Comparison of ENCODE assay signal across 8 mouse cellular contexts in genomic region chr3:93520330-93521193, GRCm38 (mm10). TPM values are rescaled to one million over a fixed set of nuclear protein-coding genes. Genes with fewer than 3 reads are reported as not detected.
DNase-seq lines count a peak whose midpoint lies in the region; ATAC-seq and TF ChIP-seq lines count a peak whose summit lies in the region.

TSS of gene S100a11 (plus strand) at chr3:93520488.

- no peaks in the 10 kb centered on the region for H3K9me3 ChIP-seq in CH12.LX (replicated peaks; ENCODE audit: low read length)
- H3K9me3 ChIP-seq in forebrain, embryonic 11.5 days (ENCODE audit: control insufficient read depth, low read length) = no peaks in the 10 kb centered on the region
- H3K9me3 ChIP-seq in megakaryocyte, embryonic 14.5 days = no peaks in the 10 kb centered on the region

- H3K27ac ChIP-seq in CH12.LX (ENCODE audit: insufficient read depth, low read depth) = peak within 1 kb of the TSS; percentile 73
- H3K27ac ChIP-seq in forebrain, embryonic 11.5 days (ENCODE audit: low read depth, low read length) = no peak within 1 kb of the TSS

- peak within 1 kb of the TSS; percentile 99 for H3K9ac ChIP-seq in CH12.LX (ENCODE audit: insufficient read depth, low read depth)
- H3K9ac ChIP-seq in forebrain, embryonic 11.5 days (ENCODE audit: low read length) = peak within 1 kb of the TSS; percentile 59

- peaks cover 12 to 30% of the 10 kb centered on the region in 2 experiments for H3K4me1 ChIP-seq in CH12.LX (ENCODE audit: control insufficient read depth in 1 of 2, insufficient read depth in 2 of 2)
- no peaks in the 10 kb centered on the region for H3K4me1 ChIP-seq in forebrain, embryonic 11.5 days (replicated peaks; ENCODE audit: control insufficient read depth, insufficient read depth, low read length)
- peaks cover 22% of the 10 kb centered on the region for H3K4me1 ChIP-seq in megakaryocyte, embryonic 14.5 days

- no peak for TF ChIP-seq EP300 in CH12.LX (IDR thresholded peaks at IDR 0.05; ENCODE audit: low read length)

- peaks cover 19 to 26% of the 10 kb centered on the region in 2 experiments for H3K36me3 ChIP-seq in CH12.LX (replicated peaks in 1 of 2; ENCODE audit: control insufficient read depth in 1 of 2, insufficient read depth in 1 of 2, low read length in 1 of 2)
- H3K36me3 ChIP-seq in forebrain, embryonic 11.5 days (ENCODE audit: control insufficient read depth, insufficient read depth, low read length) = no peaks in the 10 kb centered on the region
- H3K36me3 ChIP-seq in megakaryocyte, embryonic 14.5 days (replicated peaks; ENCODE audit: low read length) = peaks cover 9% of the 10 kb centered on the region

- peak within 1 kb of the TSS; percentile 81 to 88 (median 84) for H3K4me3 ChIP-seq in CH12.LX (replicated peaks in 1 of 3; ENCODE audit: low read depth in 2 of 3, low read length in 2 of 3, poor library complexity in 1 of 3)
- peak within 1 kb of the TSS; percentile 45 for H3K4me3 ChIP-seq in forebrain, embryonic 11.5 days (ENCODE audit: low read depth, low read length)
- H3K4me3 ChIP-seq in megakaryocyte, embryonic 14.5 days (replicated peaks) = peak within 1 kb of the TSS; percentile 93

- TF ChIP-seq RAD21 in CH12.LX (IDR thresholded peaks at IDR 0.05; ENCODE audit: low read depth, low read length) = no peak

- H3K4me2 ChIP-seq in CH12.LX (ENCODE audit: insufficient read depth, low read depth, poor library complexity, severe bottlenecking) = peak within 1 kb of the TSS; percentile 75
- peak within 1 kb of the TSS; percentile 75 for H3K4me2 ChIP-seq in forebrain, embryonic 11.5 days (ENCODE audit: low read depth, low read length, severe bottlenecking)

- ATAC-seq in forebrain, embryonic 11.5 days (replicated peaks; ENCODE audit: low FRiP score) = peak; percentile 92
- no peak for ATAC-seq in erythroid progenitor cell, adult 5-6 weeks (replicated peaks; ENCODE audit: low FRiP score, poor library complexity, severe bottlenecking)

- intact Hi-C loops in heart, postnatal 14 days (cut with DNase I) = loop anchor here (5.0 kb wide), 1 partner anchor 87 kb away; no protein-coding TSS in a partner anchor

- peak; percentile 94 for TF ChIP-seq POLR2A in CH12.LX (IDR thresholded peaks at IDR 0.05; ENCODE audit: low read depth, low read length)

- peak in 1 of 2 experiments; percentile 22; a peak in 1 of 4 replicates for TF ChIP-seq CTCF in CH12.LX (conservative IDR thresholded peaks at IDR 0.05 in 1 of 2, IDR thresholded peaks at IDR 0.05 in 1 of 2; ENCODE audit: low read depth in 2 of 2, low read length in 2 of 2)

- in situ Hi-C loops in CH12.LX (cut with MboI; ENCODE audit: low pct_ligation_motif_present, low pct_unique_long_range_greater_than_20kb, low sequenced_read_pairs) = no loop called here

- H3K27me3 ChIP-seq in CH12.LX (replicated peaks) = peaks cover 2% of the 10 kb centered on the region
- no peaks in the 10 kb centered on the region for H3K27me3 ChIP-seq in forebrain, embryonic 11.5 days (ENCODE audit: control insufficient read depth, insufficient read depth, low read length)
- H3K27me3 ChIP-seq in megakaryocyte, embryonic 14.5 days (replicated peaks) = no peaks in the 10 kb centered on the region

- dilution Hi-C loops in CH12.LX (cut with MboI; ENCODE audit: extremely low pct_ligation_motif_present, extremely low pct_unique_long_range_greater_than_20kb, low sequenced_read_pairs) = no loop called here

- WGBS in forebrain, embryonic 11.5 days = under 1% methylated on average over 38 of the region's 38 CpGs

- H3K79me2 ChIP-seq in CH12.LX (replicated peaks; ENCODE audit: control insufficient read depth, extremely low read depth, insufficient read depth, poor library complexity, severe bottlenecking) = peaks cover 35% of the 10 kb centered on the region

- peak; percentile 75 for DNase-seq in CH12.LX (ENCODE audit: extremely low read depth)
- peak; percentile 81 for DNase-seq in adrenal gland, adult 2 months
- peak; percentile 80 for DNase-seq in forebrain, embryonic 11.5 days (ENCODE audit: low spot score)
- peak; percentile 67 to 74 for DNase-seq in heart, postnatal 14 days
- DNase-seq in kidney, postnatal 4 days = peak; percentile 78 to 85
- DNase-seq in right cerebral cortex, postnatal 4 days = peak; percentile 33

TF ChIP-seq in CH12.LX, 34 proteins besides CTCF, POLR2A, EP300 and RAD21:
- no peak for TF ChIP-seq USF1 (IDR thresholded peaks at IDR 0.05; ENCODE audit: low read depth, low read length)
- TF ChIP-seq ETS1 (conservative IDR thresholded peaks at IDR 0.05; ENCODE audit: low read depth, low read length) = no peak
- TF ChIP-seq ZC3H11A (IDR thresholded peaks at IDR 0.05; ENCODE audit: low read depth, low read length) = no peak
- peak; percentile 29; the same call in 1 of the 2 replicates for TF ChIP-seq MAZ (IDR thresholded peaks at IDR 0.05; ENCODE audit: low read depth, low read length)
- TF ChIP-seq TCF12 (IDR thresholded peaks at IDR 0.05; ENCODE audit: low read depth, low read length) = peak; percentile 77; the same call in 1 of the 2 replicates
- no peak for TF ChIP-seq RCOR1 (conservative IDR thresholded peaks at IDR 0.05; ENCODE audit: low read depth, low read length)
- TF ChIP-seq ZMIZ1 (IDR thresholded peaks at IDR 0.05; ENCODE audit: low read depth, low read length) = peak; percentile 87
- no peak for TF ChIP-seq MAX (IDR thresholded peaks at IDR 0.05; ENCODE audit: low read length)
- no peak for TF ChIP-seq ZKSCAN1 (IDR thresholded peaks at IDR 0.05; ENCODE audit: borderline replicate concordance, low read depth, low read length)
- peak; percentile 73 for TF ChIP-seq MXI1 (IDR thresholded peaks at IDR 0.05; ENCODE audit: low read depth, low read length)
- no peak for TF ChIP-seq JUND (conservative IDR thresholded peaks at IDR 0.05; ENCODE audit: low read depth, low read length)
- TF ChIP-seq IRF4 (IDR thresholded peaks at IDR 0.05; ENCODE audit: low read depth, low read length) = 0 out of 2 replicates have a peak, but pooled peaks have one; percentile 7
- peak; percentile 59 for TF ChIP-seq SIN3A (IDR thresholded peaks at IDR 0.05; ENCODE audit: low read length)
- TF ChIP-seq NRF1 (IDR thresholded peaks at IDR 0.05; ENCODE audit: low read depth, low read length) = no peak
- TF ChIP-seq ELF1 (IDR thresholded peaks at IDR 0.05; ENCODE audit: low read depth, low read length) = no peak; the same call in 1 of the 2 replicates
- TF ChIP-seq NELFE (IDR thresholded peaks at IDR 0.05; ENCODE audit: low read depth, low read length) = peak; percentile 96
- no peak for TF ChIP-seq USF2 (conservative IDR thresholded peaks at IDR 0.05; ENCODE audit: low read depth, low read length)
- no peak for TF ChIP-seq MAFK (IDR thresholded peaks at IDR 0.05; ENCODE audit: insufficient replicate concordance, low read length)
- 0 out of 2 replicates have a peak, but pooled peaks have one; percentile 13 for TF ChIP-seq UBTF (IDR thresholded peaks at IDR 0.05; ENCODE audit: low read depth, low read length)
- no peak for TF ChIP-seq MYC (IDR thresholded peaks at IDR 0.05; ENCODE audit: low read depth, low read length)
- peak; percentile 63; the same call in 1 of the 2 replicates for TF ChIP-seq TBP (conservative IDR thresholded peaks at IDR 0.05; ENCODE audit: low read depth, low read length)
- TF ChIP-seq HCFC1 (IDR thresholded peaks at IDR 0.05; ENCODE audit: low read depth, low read length) = no peak
- TF ChIP-seq CHD2 (IDR thresholded peaks at IDR 0.05; ENCODE audit: low read length) = no peak
- TF ChIP-seq BHLHE40 (IDR thresholded peaks at IDR 0.05; ENCODE audit: low read depth, low read length) = no peak
- TF ChIP-seq POLR2AphosphoS2 (IDR thresholded peaks at IDR 0.05; ENCODE audit: low read depth, low read length) = peak; percentile 91; the same call in 1 of the 2 replicates
- TF ChIP-seq CHD1 (IDR thresholded peaks at IDR 0.05; ENCODE audit: low read depth, low read length) = peak; percentile 88
- no peak for TF ChIP-seq E2F4 (IDR thresholded peaks at IDR 0.05; ENCODE audit: insufficient replicate concordance, low read depth, low read length)
- TF ChIP-seq SMC3 (IDR thresholded peaks at IDR 0.05; ENCODE audit: low read depth, low read length) = no peak
- TF ChIP-seq JUN (IDR thresholded peaks at IDR 0.05; ENCODE audit: insufficient read depth, low read depth, low read length) = no peak
- TF ChIP-seq KAT2A (IDR thresholded peaks at IDR 0.05; ENCODE audit: insufficient replicate concordance, low read length) = no peak
- no peak for TF ChIP-seq GABPA (IDR thresholded peaks at IDR 0.05; ENCODE audit: insufficient replicate concordance, low read depth, low read length)
- TF ChIP-seq MEF2A (IDR thresholded peaks at IDR 0.05; ENCODE audit: borderline replicate concordance, low read depth, low read length) = no peak
- TF ChIP-seq PAX5 (IDR thresholded peaks at IDR 0.05; ENCODE audit: low read length) = no peak
- no peak for TF ChIP-seq ZNF384 (IDR thresholded peaks at IDR 0.05; ENCODE audit: low read depth, low read length)

RNA-seq across cellular contexts. Expression of gene S100a11, which starts in this region (rescaled TPM):
- total RNA-seq in CH12.LX (2012; rRNA removed) (33.4 and 47.2 TPM in 2 replicates), CH12.LX (2014; rRNA removed) (68.9 and 75.2 TPM in 2 replicates)
- 448 and 468 TPM in 2 replicates for polyA plus RNA-seq in CH12.LX (2012; ENCODE audit: insufficient read length, low read depth)
- 100 to 1,000 TPM; 210 to 267 TPM for total RNA-seq in adrenal gland, adult 2 months (2021)
- polyA plus RNA-seq in adrenal gland, adult 2 months (2012; rRNA removed) = 33.0 and 44.4 TPM in 2 replicates
- polyA plus RNA-seq in forebrain, embryonic 11.5 days (2014; fragmentation: Nextera tagmentation; extraction: Ambion mirVana) = 317 and 320 TPM in 2 replicates
- 100 to 1,000 TPM; 111 to 124 TPM for total RNA-seq in heart, postnatal 14 days (2021)
- 4.3 and 39.4 TPM in 2 replicates for polyA plus RNA-seq in megakaryocyte, embryonic 14.5 days (2012; ENCODE audit: insufficient read depth, low replicate concordance)
- total RNA-seq in erythroid progenitor cell, adult 5-6 weeks (2015; ENCODE audit: low replicate concordance) = 477 and 485 TPM in 2 replicates
- 7.3 and 30.8 TPM in 2 replicates for total RNA-seq in erythroid progenitor cell, adult 5-6 weeks (2017; ENCODE audit: low replicate concordance)
